Mouse (Mus musculus): ENCODE results near the gene Sdk2. TPM values are rescaled to one million over a fixed set of nuclear protein-coding genes. Genes with fewer than 3 reads are reported as not detected.

Sdk2 gene
- total and polyA plus RNA-seq, 3 experiments = 0.22 TPM; not detected in 2

DNA sequence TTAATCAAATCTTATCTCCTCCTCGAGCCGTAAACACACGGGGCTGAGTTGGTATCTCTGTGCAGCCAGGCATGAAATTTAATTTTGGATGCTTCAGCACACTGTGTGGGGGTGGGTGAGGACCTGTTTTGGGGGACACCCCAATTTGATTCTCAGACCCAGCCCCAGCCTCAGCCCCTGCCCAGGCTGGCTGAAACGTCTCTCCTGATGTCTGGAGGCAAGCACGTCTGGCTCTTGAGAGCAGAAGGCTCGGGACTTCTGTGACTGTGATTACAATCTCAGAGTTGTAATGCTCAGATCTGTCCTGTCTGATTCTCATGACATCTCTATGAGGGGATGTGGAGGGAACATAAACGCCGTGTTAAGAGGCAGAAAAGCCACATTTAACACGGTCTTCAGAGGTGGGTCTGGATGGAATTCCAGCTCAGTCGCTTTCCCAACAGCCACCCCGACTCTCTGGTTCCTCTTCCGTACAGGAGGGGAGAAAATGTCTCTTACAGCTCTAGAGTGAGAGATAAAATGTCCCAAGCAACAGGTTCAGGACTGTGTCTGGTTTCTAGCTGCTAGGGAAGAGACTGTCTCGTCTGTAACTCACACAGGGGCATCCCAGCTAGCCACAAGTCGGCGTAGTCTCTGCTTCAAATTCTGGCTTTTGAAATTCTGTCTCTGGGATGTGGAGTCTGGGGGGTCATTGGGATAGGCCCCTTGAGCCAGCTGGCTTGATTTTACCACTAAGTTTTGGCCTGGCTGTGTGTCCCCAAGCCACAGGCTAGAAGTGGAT is 50.5 kb downstream of the Sdk2 start:
- no peak for DNase-seq (ENCODE audit: low spot score)

DNA sequence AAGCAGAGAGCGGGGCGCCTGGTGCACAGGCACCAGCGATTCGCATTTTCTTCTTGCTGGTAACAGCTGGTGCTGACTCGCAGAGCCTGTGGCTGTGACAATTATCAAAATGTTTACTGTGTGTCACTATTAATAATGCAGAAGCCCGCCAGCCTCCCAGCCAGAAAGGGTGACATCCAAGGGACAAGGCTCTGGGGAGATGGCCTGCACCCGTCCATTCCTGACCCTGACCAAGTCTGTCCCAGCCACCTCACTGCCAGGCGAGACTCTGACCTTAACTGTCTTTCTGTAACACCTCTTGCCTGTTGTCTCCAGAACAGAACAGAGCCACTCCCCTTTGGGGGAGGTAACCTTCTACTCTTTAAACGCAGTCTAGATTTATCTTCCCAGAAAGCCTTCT is 55.3 kb downstream of the Sdk2 start:
- Histone ChIP-seq H3K36me3 (replicated peaks) (no peaks in the 10 kb centered on the region), H3K27me3 (ENCODE audit: insufficient read depth, low read length) (no peaks in the 10 kb centered on the region), H3K9me3 (replicated peaks) (peaks cover 82% of the 10 kb centered on the region), H3K4me1 (ENCODE audit: insufficient read depth, low read depth, low read length) (no peaks in the 10 kb centered on the region), H3K4me3 (ENCODE audit: low read depth, low read length) (no peak overlapping the region)
- TF ChIP-seq GATA1 (IDR thresholded peaks at IDR 0.05; ENCODE audit: borderline replicate concordance, low read length) = no peak
- no peak for TF ChIP-seq GATA2 (IDR thresholded peaks at IDR 0.05; ENCODE audit: borderline replicate concordance, low read depth, low read length)
- no peak for TF ChIP-seq CTCF (IDR thresholded peaks at IDR 0.05; ENCODE audit: low read depth, low read length)
- no peak for TF ChIP-seq TAL1 (conservative IDR thresholded peaks at IDR 0.05; ENCODE audit: low read depth, low read length)
- no peak for TF ChIP-seq POLR2AphosphoS5 (IDR thresholded peaks at IDR 0.05; ENCODE audit: insufficient replicate concordance, low read depth, low read length)
- no peak for ATAC-seq (ENCODE audit: extremely low read depth, insufficient number of reproducible peaks, low FRiP score, poor library complexity, severe bottlenecking)
- no peak for DNase-seq (ENCODE audit: low spot score)

More for the DNA sequence above, 50.5 kb downstream of the Sdk2 start:
- H3K27me3 ChIP-seq (ENCODE audit: insufficient read depth, low read length) = no peaks in the 10 kb centered on the region
- ATAC-seq (ENCODE audit: extremely low read depth, insufficient number of reproducible peaks, low FRiP score, poor library complexity, severe bottlenecking) = no peak
- TF ChIP-seq GATA1 (IDR thresholded peaks at IDR 0.05; ENCODE audit: borderline replicate concordance, low read length) (no peak), GATA2 (IDR thresholded peaks at IDR 0.05; ENCODE audit: borderline replicate concordance, low read depth, low read length) (no peak), POLR2AphosphoS5 (IDR thresholded peaks at IDR 0.05; ENCODE audit: insufficient replicate concordance, low read depth, low read length) (no peak), CTCF (IDR thresholded peaks at IDR 0.05; ENCODE audit: low read depth, low read length) (no peak), TAL1 (conservative IDR thresholded peaks at IDR 0.05; ENCODE audit: low read depth, low read length) (no peak)
- no peaks in the 10 kb centered on the region for H3K4me1 ChIP-seq (ENCODE audit: insufficient read depth, low read depth, low read length)
- no peak overlapping the region for H3K4me3 ChIP-seq (ENCODE audit: low read depth, low read length)
- peaks cover 95% of the 10 kb centered on the region for H3K9me3 ChIP-seq (replicated peaks)
- H3K36me3 ChIP-seq (replicated peaks) = no peaks in the 10 kb centered on the region

DNA sequence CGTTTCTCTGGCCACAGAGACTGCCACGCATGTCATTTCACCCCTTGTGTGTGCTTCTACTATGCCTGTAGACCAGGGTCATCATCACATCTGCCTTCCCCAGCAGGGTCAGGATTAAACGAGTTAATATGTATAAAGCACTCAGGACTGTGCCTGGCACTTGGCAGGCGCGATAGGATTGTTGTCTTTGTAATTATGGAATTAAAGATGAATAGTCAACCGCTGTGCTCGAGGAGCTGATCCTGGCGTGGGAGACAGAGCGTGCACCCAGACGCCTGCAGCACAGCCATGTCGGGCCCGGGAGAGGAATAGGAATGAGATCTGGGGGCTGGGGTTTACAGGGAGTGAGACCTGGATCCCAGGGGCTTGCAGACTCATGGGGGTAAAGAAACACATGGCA is 61.0 kb downstream of the Sdk2 start:
- DNase-seq (ENCODE audit: low spot score) = no peak
- H3K36me3 ChIP-seq (replicated peaks) = no peaks in the 10 kb centered on the region

DNA sequence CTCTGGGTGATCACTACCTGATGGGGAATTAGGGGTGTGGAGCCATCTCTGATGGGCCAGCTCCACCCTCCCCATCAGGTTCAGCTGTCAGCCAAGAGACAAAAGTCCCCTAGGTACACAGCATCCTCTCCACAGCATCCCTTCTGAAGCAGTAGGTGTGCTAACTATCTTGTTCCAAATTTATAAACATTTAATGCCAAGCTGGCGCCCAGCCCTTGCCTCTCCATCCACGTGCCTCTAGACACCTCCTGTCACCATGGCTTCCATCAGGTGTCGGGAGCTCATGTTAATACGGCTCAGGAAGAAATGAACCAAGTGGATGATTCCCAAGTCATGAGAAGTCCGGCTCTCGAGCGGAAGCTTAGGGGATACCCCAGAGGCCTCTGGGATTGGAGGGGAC is 62.2 kb downstream of the Sdk2 start:
- Histone ChIP-seq H3K9me3 (replicated peaks) (peaks cover 83% of the 10 kb centered on the region), H3K4me1 (ENCODE audit: insufficient read depth, low read depth, low read length) (no peaks in the 10 kb centered on the region), H3K4me3 (ENCODE audit: low read depth, low read length) (no peak overlapping the region), H3K27me3 (ENCODE audit: insufficient read depth, low read length) (no peaks in the 10 kb centered on the region), H3K36me3 (replicated peaks) (no peaks in the 10 kb centered on the region)
- no peak for ATAC-seq (ENCODE audit: extremely low read depth, insufficient number of reproducible peaks, low FRiP score, poor library complexity, severe bottlenecking)
- TF ChIP-seq GATA2 (IDR thresholded peaks at IDR 0.05; ENCODE audit: borderline replicate concordance, low read depth, low read length) (no peak), CTCF (IDR thresholded peaks at IDR 0.05; ENCODE audit: low read depth, low read length) (no peak), POLR2AphosphoS5 (IDR thresholded peaks at IDR 0.05; ENCODE audit: insufficient replicate concordance, low read depth, low read length) (no peak), GATA1 (IDR thresholded peaks at IDR 0.05; ENCODE audit: borderline replicate concordance, low read length) (no peak), TAL1 (conservative IDR thresholded peaks at IDR 0.05; ENCODE audit: low read depth, low read length) (no peak)
- DNase-seq (ENCODE audit: low spot score) = no peak

More for the DNA sequence above, 61.0 kb downstream of the Sdk2 start:
- no peak overlapping the region for H3K4me3 ChIP-seq (ENCODE audit: low read depth, low read length)
- H3K9me3 ChIP-seq (replicated peaks) = peaks cover 77% of the 10 kb centered on the region
- H3K27me3 ChIP-seq (ENCODE audit: insufficient read depth, low read length) = no peaks in the 10 kb centered on the region
- H3K4me1 ChIP-seq (ENCODE audit: insufficient read depth, low read depth, low read length) = no peaks in the 10 kb centered on the region
- TF ChIP-seq TAL1 (conservative IDR thresholded peaks at IDR 0.05; ENCODE audit: low read depth, low read length) = no peak
- no peak for TF ChIP-seq GATA2 (IDR thresholded peaks at IDR 0.05; ENCODE audit: borderline replicate concordance, low read depth, low read length)
- no peak for TF ChIP-seq POLR2AphosphoS5 (IDR thresholded peaks at IDR 0.05; ENCODE audit: insufficient replicate concordance, low read depth, low read length)
- no peak for TF ChIP-seq GATA1 (IDR thresholded peaks at IDR 0.05; ENCODE audit: borderline replicate concordance, low read length)
- TF ChIP-seq CTCF (IDR thresholded peaks at IDR 0.05; ENCODE audit: low read depth, low read length) = no peak
- ATAC-seq (ENCODE audit: extremely low read depth, insufficient number of reproducible peaks, low FRiP score, poor library complexity, severe bottlenecking) = no peak

DNA sequence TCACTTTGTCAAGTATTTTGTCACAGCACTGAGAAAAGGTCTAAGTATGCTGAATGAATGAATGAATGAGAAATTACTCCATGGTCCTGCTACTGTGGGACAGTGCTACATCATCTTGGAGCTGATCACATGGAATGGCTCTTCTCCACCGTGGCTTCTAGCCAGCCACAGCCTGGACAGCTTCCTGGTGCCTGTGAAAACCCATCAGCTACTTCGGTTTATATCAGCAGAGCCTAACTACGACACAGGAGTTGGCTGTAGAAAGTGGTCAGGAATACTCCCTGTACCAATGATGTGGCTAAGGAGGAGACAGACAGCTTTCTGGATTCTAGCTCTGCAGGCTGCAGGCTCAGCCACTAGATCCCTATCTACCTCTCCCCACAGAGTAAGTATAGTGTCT is 63.7 kb downstream of the Sdk2 start:
- Histone ChIP-seq H3K4me1 (ENCODE audit: insufficient read depth, low read depth, low read length) (no peaks in the 10 kb centered on the region), H3K27me3 (ENCODE audit: insufficient read depth, low read length) (no peaks in the 10 kb centered on the region), H3K4me3 (ENCODE audit: low read depth, low read length) (no peak overlapping the region), H3K36me3 (replicated peaks) (no peaks in the 10 kb centered on the region), H3K9me3 (replicated peaks) (peaks cover 84% of the 10 kb centered on the region)
- ATAC-seq (ENCODE audit: extremely low read depth, insufficient number of reproducible peaks, low FRiP score, poor library complexity, severe bottlenecking) = no peak
- TF ChIP-seq TAL1 (conservative IDR thresholded peaks at IDR 0.05; ENCODE audit: low read depth, low read length) = no peak
- no peak for TF ChIP-seq POLR2AphosphoS5 (IDR thresholded peaks at IDR 0.05; ENCODE audit: insufficient replicate concordance, low read depth, low read length)
- TF ChIP-seq GATA2 (IDR thresholded peaks at IDR 0.05; ENCODE audit: borderline replicate concordance, low read depth, low read length) = no peak
- TF ChIP-seq CTCF (IDR thresholded peaks at IDR 0.05; ENCODE audit: low read depth, low read length) = no peak
- no peak for TF ChIP-seq GATA1 (IDR thresholded peaks at IDR 0.05; ENCODE audit: borderline replicate concordance, low read length)
- DNase-seq (ENCODE audit: low spot score) = no peak

DNA sequence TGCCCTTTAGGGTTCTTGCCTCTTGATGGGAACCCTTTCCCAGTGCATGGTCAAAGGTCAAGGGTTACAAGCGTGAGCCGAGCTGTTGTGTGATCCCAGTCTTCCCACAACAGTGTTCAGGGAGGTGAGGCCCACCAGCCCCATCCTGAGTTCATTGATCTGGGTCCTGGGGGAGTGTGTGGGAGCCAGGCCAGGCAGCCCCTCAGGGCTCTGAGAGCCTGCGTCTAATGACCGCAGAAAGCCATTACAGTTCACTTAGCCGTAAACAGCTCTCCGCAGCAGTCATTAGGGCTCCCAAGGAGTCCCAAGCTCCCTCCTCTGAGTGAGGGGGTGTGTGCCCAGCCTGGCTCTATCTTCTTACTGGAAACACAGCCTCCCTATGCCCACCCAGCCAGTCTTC is 66.8 kb downstream of the Sdk2 start:
- H3K4me3 ChIP-seq (ENCODE audit: low read depth, low read length) = no peak overlapping the region
- H3K9me3 ChIP-seq (replicated peaks) = peaks cover 87% of the 10 kb centered on the region
- H3K4me1 ChIP-seq (ENCODE audit: insufficient read depth, low read depth, low read length) = no peaks in the 10 kb centered on the region
- no peak for ATAC-seq (ENCODE audit: extremely low read depth, insufficient number of reproducible peaks, low FRiP score, poor library complexity, severe bottlenecking)
- DNase-seq (ENCODE audit: low spot score) = no peak
- H3K36me3 ChIP-seq (replicated peaks) = no peaks in the 10 kb centered on the region
- TF ChIP-seq GATA2 (IDR thresholded peaks at IDR 0.05; ENCODE audit: borderline replicate concordance, low read depth, low read length) (no peak), CTCF (IDR thresholded peaks at IDR 0.05; ENCODE audit: low read depth, low read length) (no peak), POLR2AphosphoS5 (IDR thresholded peaks at IDR 0.05; ENCODE audit: insufficient replicate concordance, low read depth, low read length) (no peak), GATA1 (IDR thresholded peaks at IDR 0.05; ENCODE audit: borderline replicate concordance, low read length) (no peak), TAL1 (conservative IDR thresholded peaks at IDR 0.05; ENCODE audit: low read depth, low read length) (no peak)
- H3K27me3 ChIP-seq (ENCODE audit: insufficient read depth, low read length) = no peaks in the 10 kb centered on the region

Measured in G1E (cell line).